Mouse (Mus musculus): ENCODE measurements around the gene Olfr319. TPM values are rescaled to one million over a fixed set of nuclear protein-coding genes. Genes with fewer than 3 reads are reported as not detected.
"Not testable (repeated sequence)": the region's sequence is repeated elsewhere in the genome, so short reads cannot be mapped to it uniquely, and the experiment has no call there.

Gene Olfr319
- polyA plus RNA-seq, 1 experiment from 2014 or later = not detected

- not testable (repeated sequence) for H3K36me3 ChIP-seq; H3K4me1 ChIP-seq; H3K9me3 ChIP-seq (replicated peaks); H3K27me3 ChIP-seq (ENCODE audit: low read depth, poor library complexity, severe bottlenecking); H3K27ac ChIP-seq (replicated peaks); DNase-seq (ENCODE audit: low spot score); H3K4me3 ChIP-seq
- WGBS = 72% methylated on average over 18 of the region's 18 CpGs
Measured at GRCm38 (mm10) chr11:58751096-58751495, 52.1 kb downstream of the Olfr319 start.

GRCm38 (mm10) chr11:58752434-58752833, 53.5 kb downstream of the Olfr319 start, which contains the start of gene Olfr316:
Olfr316 (plus strand) TSS chr11:58752734.
- Histone ChIP-seq H3K27me3 (ENCODE audit: low read depth, poor library complexity, severe bottlenecking) (no peaks in the 10 kb centered on the region), H3K27ac (replicated peaks) (no peak within 1 kb of the TSS), H3K9me3 (replicated peaks) (no peaks in the 10 kb centered on the region), H3K36me3 (no peaks in the 10 kb centered on the region), H3K4me3 (no peak within 1 kb of the TSS), H3K4me1 (no peaks in the 10 kb centered on the region)
- no peak for DNase-seq (ENCODE audit: low spot score)
- 96% methylated on average over 2 of the region's 2 CpGs for WGBS

Other genes with a start within 250 kb of the Olfr319 start
- not detected in 2 replicates for gene Lypd9, start 246.2 kb upstream of the Olfr319 start, polyA plus RNA-seq (2016; fragmentation: Nextera tagmentation; extraction: Ambion mirVana)
- not detected in 2 replicates for gene Olfr30, start 236.9 kb upstream of the Olfr319 start, polyA plus RNA-seq (2016; fragmentation: Nextera tagmentation; extraction: Ambion mirVana)
- gene Olfr332, start 206.6 kb upstream of the Olfr319 start, polyA plus RNA-seq (2016; fragmentation: Nextera tagmentation; extraction: Ambion mirVana) = not detected in 2 replicates
- gene Olfr331, start 196.6 kb upstream of the Olfr319 start, polyA plus RNA-seq (2016; fragmentation: Nextera tagmentation; extraction: Ambion mirVana) = not detected in 2 replicates
- gene Olfr330, start 164.3 kb upstream of the Olfr319 start, polyA plus RNA-seq (2016; fragmentation: Nextera tagmentation; extraction: Ambion mirVana) = not detected in 2 replicates
- gene Olfr329-ps, start 152.7 kb upstream of the Olfr319 start, polyA plus RNA-seq (2016; fragmentation: Nextera tagmentation; extraction: Ambion mirVana) = not detected in 2 replicates
- 0.06 TPM in 1 of 2 replicates, not detected in the other for gene Olfr328, start 143.5 kb upstream of the Olfr319 start, polyA plus RNA-seq (2016; fragmentation: Nextera tagmentation; extraction: Ambion mirVana)
- not detected in 2 replicates for gene Olfr224, start 128.6 kb upstream of the Olfr319 start, polyA plus RNA-seq (2016; fragmentation: Nextera tagmentation; extraction: Ambion mirVana)
- not detected in 2 replicates for gene Olfr325, start 121.4 kb upstream of the Olfr319 start, polyA plus RNA-seq (2016; fragmentation: Nextera tagmentation; extraction: Ambion mirVana)
- not detected in 2 replicates for gene Olfr324, start 104.0 kb upstream of the Olfr319 start, polyA plus RNA-seq (2016; fragmentation: Nextera tagmentation; extraction: Ambion mirVana)
- not detected in 2 replicates for gene 2210407C18Rik, start 83.1 kb upstream of the Olfr319 start, polyA plus RNA-seq (2016; fragmentation: Nextera tagmentation; extraction: Ambion mirVana)
- gene Olfr323, start 68.7 kb upstream of the Olfr319 start, polyA plus RNA-seq (2016; fragmentation: Nextera tagmentation; extraction: Ambion mirVana) = not detected in 2 replicates
- gene Trim58, start 58.7 kb upstream of the Olfr319 start, polyA plus RNA-seq (2016; fragmentation: Nextera tagmentation; extraction: Ambion mirVana) = 0.46 and 0.53 TPM in 2 replicates
- not detected in 2 replicates for gene Olfr322, start 40.4 kb upstream of the Olfr319 start, polyA plus RNA-seq (2016; fragmentation: Nextera tagmentation; extraction: Ambion mirVana)
- gene Olfr320, start 18.1 kb upstream of the Olfr319 start, polyA plus RNA-seq (2016; fragmentation: Nextera tagmentation; extraction: Ambion mirVana) = not detected in 2 replicates
- gene Olfr318, start 24.9 kb downstream of the Olfr319 start, polyA plus RNA-seq (2016; fragmentation: Nextera tagmentation; extraction: Ambion mirVana) = not detected in 2 replicates
- not detected in 2 replicates for gene Olfr317, start 40.0 kb downstream of the Olfr319 start, polyA plus RNA-seq (2016; fragmentation: Nextera tagmentation; extraction: Ambion mirVana)
- gene Olfr316, start 53.6 kb downstream of the Olfr319 start, polyA plus RNA-seq (2016; fragmentation: Nextera tagmentation; extraction: Ambion mirVana) = not detected in 2 replicates
- not detected in 2 replicates for gene Olfr315, start 74.0 kb downstream of the Olfr319 start, polyA plus RNA-seq (2016; fragmentation: Nextera tagmentation; extraction: Ambion mirVana)
- gene Olfr314, start 83.8 kb downstream of the Olfr319 start, polyA plus RNA-seq (2016; fragmentation: Nextera tagmentation; extraction: Ambion mirVana) = not detected in 2 replicates
- gene Fam183b, start 102.8 kb downstream of the Olfr319 start, polyA plus RNA-seq (2016; fragmentation: Nextera tagmentation; extraction: Ambion mirVana) = 3.8 and 6.1 TPM in 2 replicates
- gene Olfr313, start 115.8 kb downstream of the Olfr319 start, polyA plus RNA-seq (2016; fragmentation: Nextera tagmentation; extraction: Ambion mirVana) = not detected in 2 replicates
- gene Olfr312, start 130.1 kb downstream of the Olfr319 start, polyA plus RNA-seq (2016; fragmentation: Nextera tagmentation; extraction: Ambion mirVana) = not detected in 2 replicates
- not detected in 2 replicates for gene Olfr311, start 140.1 kb downstream of the Olfr319 start, polyA plus RNA-seq (2016; fragmentation: Nextera tagmentation; extraction: Ambion mirVana)
- gene Gm12258, start 148.0 kb downstream of the Olfr319 start, polyA plus RNA-seq (2016; fragmentation: Nextera tagmentation; extraction: Ambion mirVana) = 9.1 and 11.5 TPM in 2 replicates
- 11.2 and 12.5 TPM in 2 replicates for gene 2810021J22Rik, start 168.1 kb downstream of the Olfr319 start, polyA plus RNA-seq (2016; fragmentation: Nextera tagmentation; extraction: Ambion mirVana)
- gene Zfp39, start 205.1 kb downstream of the Olfr319 start, polyA plus RNA-seq (2016; fragmentation: Nextera tagmentation; extraction: Ambion mirVana) = 4.6 and 5.2 TPM in 2 replicates
- gene Btnl10, start 218.7 kb downstream of the Olfr319 start, polyA plus RNA-seq (2016; fragmentation: Nextera tagmentation; extraction: Ambion mirVana) = not detected in 2 replicates
- 274 and 296 TPM in 2 replicates for gene Rnf187, start 239.8 kb downstream of the Olfr319 start, polyA plus RNA-seq (2016; fragmentation: Nextera tagmentation; extraction: Ambion mirVana)
- gene Hist3h2ba, start 249.8 kb downstream of the Olfr319 start, polyA plus RNA-seq (2016; fragmentation: Nextera tagmentation; extraction: Ambion mirVana) = 34.1 and 69.6 TPM in 2 replicates